Mouse (Mus musculus) hindbrain, embryonic 11.5 days (tissue): Measurements from ENCODE around the gene Gm17606. TPM values are rescaled to one million over a fixed set of nuclear protein-coding genes. Genes with fewer than 3 reads are reported as not detected.
A peak's percentile ranks its signal among the peaks of the same experiment; 100 is the strongest.

Source experiments
- ATAC-seq: fragments of 200-750 bp; cut with Nextera tagmentation; 2 replicates; pipeline ENCODE4 v1.8.0; 2017; ENCODE audit warnings: mild to moderate bottlenecking, moderate TSS enrichment, moderate library complexity; ENCODE audit not compliant: low FRiP score
- DNase-seq: peaks from one replicate; pipeline ENCODE4 v3.0.0-alpha.2; 2015; ENCODE audit warnings: low spot score
- H3K27ac ChIP-seq: fragments of 300-500 bp; sonication (generic); 2 replicates; pipeline ENCODE4 v1.5.1; 2014; ENCODE audit warnings: mild to moderate bottlenecking, low read depth, low read length
- H3K27me3 ChIP-seq: fragments of 300-500 bp; sonication (generic); 2 replicates; pipeline ENCODE4 v1.6.1; 2014; ENCODE audit warnings: mild to moderate bottlenecking, low read length, moderate library complexity, mixed read lengths; ENCODE audit not compliant: control insufficient read depth, insufficient read depth
- H3K36me3 ChIP-seq: fragments of 300-500 bp; sonication (generic); 2 replicates; pipeline ENCODE4 v1.6.1; 2014; ENCODE audit warnings: mild to moderate bottlenecking, low read length, moderate library complexity, mixed read lengths; ENCODE audit not compliant: control insufficient read depth, insufficient read depth
- H3K4me1 ChIP-seq: fragments of 300-500 bp; sonication (generic); replicated peaks from 2 replicates; pipeline ENCODE4 v1.6.1; 2014; ENCODE audit warnings: low read length, mixed read lengths; ENCODE audit not compliant: control insufficient read depth, insufficient read depth
- H3K4me2 ChIP-seq: fragments of 300-500 bp; sonication (generic); replicated peaks from 2 replicates; pipeline ENCODE4 v1.6.1; 2014; ENCODE audit warnings: mild to moderate bottlenecking, low read depth, low read length
- H3K4me3 ChIP-seq: fragments of 300-500 bp; sonication (generic); 2 replicates; pipeline ENCODE4 v1.5.1; 2014; ENCODE audit warnings: low read depth, low read length
- H3K9ac ChIP-seq: fragments of 300-500 bp; sonication (generic); 2 replicates; pipeline ENCODE4 v1.6.1; 2014; ENCODE audit warnings: low read depth, low read length
- H3K9me3 ChIP-seq: fragments of 300-500 bp; sonication (generic); 2 replicates; pipeline ENCODE4 v1.6.1; 2016; ENCODE audit warnings: low read length; ENCODE audit not compliant: control insufficient read depth
- whole genome bisulfite sequencing: fragments of 180-500 bp; shearing (Covaris S2); extraction: QIAGEN DNeasy Blood & Tissue Kit; methylation state at CpG from one replicate; pipeline ENCODE4 v1.1.7; 2014; 5-methylcytosine and 5-hydroxymethylcytosine counted together
- polyA plus RNA-seq: library from polyadenylated mRNA; unstranded; fragments of >200 nt; fragmentation: Nextera tagmentation; extraction: Ambion mirVana; gene quantifications from 2 replicates; pipeline ENCODE4 v1.2.1, GENCODE M21; 2014

Gm17606 gene
- polyA plus RNA-seq, 1 experiment from 2014 or later = not detected

DNA sequence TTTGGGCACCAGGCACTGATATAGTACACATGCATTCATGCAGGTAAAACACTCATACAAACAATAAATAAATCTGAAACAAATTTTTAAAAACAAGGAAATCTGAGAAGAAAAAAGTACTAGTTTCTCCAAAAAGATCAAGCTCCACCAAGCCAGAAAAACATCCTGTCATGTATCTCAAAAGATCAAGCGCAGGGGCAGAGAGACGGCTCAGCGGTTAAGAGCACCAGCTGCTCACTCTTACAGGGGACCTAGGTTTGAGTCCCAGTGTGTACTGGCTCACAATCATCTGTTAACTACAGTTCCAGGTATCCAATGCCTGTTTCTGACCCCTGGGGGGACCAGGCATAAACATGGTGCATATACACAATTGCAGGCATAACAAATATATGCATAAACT lies 41.6 kb downstream of the Gm17606 start:
- Histone ChIP-seq H3K9me3 (no peaks in the 10 kb centered on the region), H3K27ac (no peak overlapping the region), H3K4me2 (no peak overlapping the region), H3K4me3 (no peak overlapping the region), H3K27me3 (no peaks in the 10 kb centered on the region), H3K9ac (no peak overlapping the region), H3K36me3 (no peaks in the 10 kb centered on the region), H3K4me1 (no peaks in the 10 kb centered on the region)
- WGBS = 96% methylated on average over 3 of the region's 3 CpGs
- no peak for DNase-seq
- ATAC-seq = no peak

DNA sequence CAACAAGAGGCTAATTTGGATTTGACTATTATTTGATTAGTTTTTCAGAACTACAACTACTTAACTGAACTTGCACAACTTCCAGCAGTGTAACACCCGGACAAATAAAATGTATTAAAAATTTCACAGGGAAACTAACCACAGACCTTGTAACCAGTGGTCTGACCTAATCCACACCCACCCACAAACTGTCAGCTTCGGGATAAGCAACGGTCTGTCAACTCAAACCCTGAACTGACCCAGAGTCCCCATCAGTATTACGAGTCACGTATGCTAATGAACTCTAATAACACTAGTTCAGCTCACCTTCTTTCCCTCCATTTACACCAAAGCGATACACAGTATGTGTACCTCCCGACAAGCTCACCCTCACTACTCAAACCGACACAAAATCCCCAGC lies 44.7 kb downstream of the Gm17606 start:
- Histone ChIP-seq H3K27ac (no peak overlapping the region), H3K36me3 (0 out of 2 replicates have a peak, but pooled peaks cover 1% of the 10 kb centered on the region), H3K9me3 (no peaks in the 10 kb centered on the region), H3K4me1 (no peaks in the 10 kb centered on the region; the same call in 1 of the 2 replicates), H3K4me2 (peak overlapping the region; percentile 64), H3K9ac (peak overlapping the region; percentile 94), H3K4me3 (peak overlapping the region; percentile 84), H3K27me3 (no peaks in the 10 kb centered on the region)
- DNase-seq (no peak), ATAC-seq (0 out of 2 replicates have a peak, but pooled peaks have one; percentile 4)
- WGBS = 13% methylated on average over 8 of the region's 8 CpGs

DNA sequence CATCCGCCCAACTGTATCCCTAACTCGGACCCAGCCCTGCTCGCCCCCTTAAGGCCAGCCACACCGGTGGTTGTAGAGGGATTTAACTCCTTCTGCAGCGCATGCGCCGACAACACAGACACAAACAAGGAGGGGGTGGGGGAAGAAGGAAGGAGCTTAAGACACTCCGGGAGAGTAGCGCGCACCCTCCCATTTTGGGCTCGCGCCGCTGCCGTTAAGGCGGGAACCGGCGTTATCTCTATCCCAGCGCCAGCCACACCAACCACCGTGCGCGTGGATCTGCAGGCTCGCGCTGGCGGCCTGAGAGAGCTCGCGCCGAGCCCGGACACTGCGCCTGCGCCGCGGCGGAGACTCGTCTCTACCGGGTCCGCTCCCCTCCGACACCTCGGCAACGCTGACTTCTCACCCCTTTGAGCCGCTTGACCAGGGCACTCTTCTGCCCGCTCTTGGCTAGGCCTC lies 45.3 kb downstream of the Gm17606 start, which contains the start of gene 1700123O20Rik:
Gene 1700123O20Rik (plus strand): TSS at position 154 of the 459 bp plus-strand sequence.
- Histone ChIP-seq H3K27ac (peak within 1 kb of the TSS; percentile 92), H3K4me1 (no peaks in the 10 kb centered on the region; the same call in 1 of the 2 replicates), H3K27me3 (no peaks in the 10 kb centered on the region), H3K36me3 (0 out of 2 replicates have a peak, but pooled peaks cover 7% of the 10 kb centered on the region), H3K9me3 (no peaks in the 10 kb centered on the region), H3K4me2 (peak within 1 kb of the TSS; percentile 67), H3K4me3 (peak within 1 kb of the TSS; percentile 84), H3K9ac (peak within 1 kb of the TSS; percentile 94)
- peak; percentile 88 for DNase-seq
- peak; percentile 83 for ATAC-seq
- 0% methylated on average over 39 of the region's 41 CpGs for WGBS

DNA sequence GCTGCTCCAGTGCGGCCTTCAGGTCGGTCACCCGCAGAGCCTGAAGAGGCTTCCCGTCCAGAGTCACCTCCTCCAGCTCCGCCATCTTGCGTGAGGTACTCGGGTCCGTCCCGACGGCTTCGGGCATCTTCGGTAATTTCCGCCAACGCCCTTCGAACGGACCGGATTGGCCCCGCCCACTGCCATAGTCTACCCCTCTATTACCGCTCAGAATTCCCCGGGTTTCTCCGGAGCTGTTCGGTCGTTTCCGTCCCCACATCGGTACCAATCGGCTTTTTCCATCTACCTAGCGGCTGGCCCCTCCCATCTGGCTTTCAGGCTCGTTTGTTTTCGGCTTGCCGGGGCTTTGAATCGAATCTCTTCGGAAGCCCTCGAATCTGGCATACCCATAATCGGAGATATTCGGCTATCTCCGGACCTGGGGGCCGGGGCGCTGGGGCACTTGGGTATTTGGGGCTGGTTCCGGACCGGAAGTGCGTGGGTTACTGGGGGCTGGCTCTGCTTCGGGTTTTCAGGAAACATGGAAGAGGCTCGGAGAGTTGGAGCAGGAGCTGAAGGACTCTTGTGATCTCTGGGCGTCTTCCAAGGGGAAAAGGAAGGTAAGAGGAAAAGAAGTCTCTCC lies 45.9 kb downstream of the Gm17606 start, which contains the start of gene Acin1:
Gene Acin1 (minus strand): TSS at position 410 of the 622 bp plus-strand sequence.
- Histone ChIP-seq H3K4me2 (peak within 1 kb of the TSS; percentile 67), H3K4me1 (no peaks in the 10 kb centered on the region; the same call in 1 of the 2 replicates), H3K27ac (peak within 1 kb of the TSS; percentile 92), H3K4me3 (peak within 1 kb of the TSS; percentile 84), H3K36me3 (0 out of 2 replicates have a peak, but pooled peaks cover 7% of the 10 kb centered on the region), H3K9me3 (no peaks in the 10 kb centered on the region), H3K27me3 (no peaks in the 10 kb centered on the region), H3K9ac (peak within 1 kb of the TSS; percentile 94)
- ATAC-seq (peak; percentile 98), DNase-seq (peak; percentile 100)
- WGBS = under 1% methylated on average over 44 of the region's 44 CpGs

DNA sequence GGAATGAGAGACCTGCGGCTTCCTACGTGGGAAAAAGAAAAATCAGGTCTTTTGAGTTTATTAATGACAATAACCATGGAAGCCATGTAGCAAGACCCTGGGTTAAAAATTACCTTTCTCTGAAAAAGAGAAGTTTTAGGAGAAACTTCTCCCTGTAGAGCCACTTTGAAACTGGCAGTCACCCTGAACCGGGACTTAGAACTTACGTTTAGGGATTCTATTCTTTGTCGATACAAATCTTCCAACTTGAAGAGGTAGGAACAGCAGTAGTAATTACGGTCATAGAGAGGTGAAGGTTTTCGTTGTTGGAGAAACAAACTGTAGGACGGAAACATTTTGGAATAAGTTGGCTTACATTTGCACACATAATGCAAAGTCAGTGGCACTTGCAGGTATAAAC lies 46.5 kb downstream of the Gm17606 start:
- no peaks in the 10 kb centered on the region for H3K27me3 ChIP-seq
- H3K27ac ChIP-seq = no peak overlapping the region
- DNase-seq (no peak), ATAC-seq (no peak)
- H3K36me3 ChIP-seq = 0 out of 2 replicates have a peak, but pooled peaks cover 7% of the 10 kb centered on the region
- no peaks in the 10 kb centered on the region for H3K9me3 ChIP-seq
- whole genome bisulfite sequencing = 5% methylated on average over 8 of the region's 8 CpGs
- H3K4me3 ChIP-seq = peak overlapping the region; percentile 84
- peak overlapping the region; percentile 76 for H3K9ac ChIP-seq
- no peaks in the 10 kb centered on the region; the same call in 1 of the 2 replicates for H3K4me1 ChIP-seq
- peak overlapping the region; percentile 67 for H3K4me2 ChIP-seq

DNA sequence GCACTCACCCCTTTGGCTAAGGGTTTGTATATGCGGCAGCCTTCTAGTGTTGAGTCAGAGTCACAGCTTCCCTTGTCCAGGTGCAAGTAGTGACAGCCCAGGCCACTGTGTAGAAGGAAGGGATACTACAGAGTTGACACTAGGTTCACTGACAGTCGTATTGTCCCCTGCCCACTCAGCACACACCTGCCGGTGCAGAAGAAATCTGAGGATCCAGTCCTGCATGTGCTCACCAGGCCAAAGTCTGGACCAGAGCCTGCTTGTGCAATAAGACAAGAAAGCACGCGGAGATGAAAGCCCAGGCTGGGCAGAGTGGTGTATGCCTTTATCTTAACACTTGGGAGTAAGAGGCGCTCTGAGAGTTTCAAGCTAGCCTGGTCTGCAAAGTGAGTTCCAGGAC lies 54.3 kb downstream of the Gm17606 start:
- Histone ChIP-seq H3K36me3 (0 out of 2 replicates have a peak, but pooled peaks cover 7% of the 10 kb centered on the region), H3K4me2 (no peak overlapping the region), H3K4me3 (no peak overlapping the region), H3K9ac (no peak overlapping the region), H3K27me3 (no peaks in the 10 kb centered on the region), H3K9me3 (no peaks in the 10 kb centered on the region), H3K4me1 (no peaks in the 10 kb centered on the region), H3K27ac (no peak overlapping the region)
- DNase-seq (no peak), ATAC-seq (no peak)
- WGBS = 86% methylated on average over 6 of the region's 6 CpGs

DNA sequence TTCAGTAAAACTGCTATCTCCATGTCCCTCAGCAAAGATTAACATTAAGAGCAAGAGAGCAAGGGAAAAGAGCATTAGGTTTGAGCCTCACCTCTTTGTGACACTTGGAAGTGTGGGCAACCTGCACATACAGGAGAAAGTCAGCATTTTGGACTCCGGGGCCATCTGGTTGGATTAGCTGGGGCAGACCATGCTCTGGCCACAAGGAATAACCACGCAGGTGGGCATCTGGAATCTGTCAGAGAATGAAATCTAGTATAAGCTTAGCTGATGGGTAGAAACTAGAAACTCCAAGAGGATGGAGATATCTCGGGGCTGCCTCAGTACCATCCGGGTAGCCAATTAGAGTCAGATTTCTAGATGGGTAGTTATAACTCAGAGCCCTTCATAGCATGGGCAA lies 56.0 kb downstream of the Gm17606 start:
- Histone ChIP-seq H3K36me3 (no peaks in the 10 kb centered on the region), H3K4me1 (no peaks in the 10 kb centered on the region), H3K27ac (no peak overlapping the region), H3K9me3 (no peaks in the 10 kb centered on the region), H3K4me3 (no peak overlapping the region), H3K9ac (no peak overlapping the region), H3K27me3 (no peaks in the 10 kb centered on the region), H3K4me2 (no peak overlapping the region)
- ATAC-seq = no peak
- 88% methylated on average over 4 of the region's 4 CpGs for whole genome bisulfite sequencing
- no peak for DNase-seq
